Comparison of ENCODE assay signal across 22 mouse cellular contexts in the genomic region with DNA sequence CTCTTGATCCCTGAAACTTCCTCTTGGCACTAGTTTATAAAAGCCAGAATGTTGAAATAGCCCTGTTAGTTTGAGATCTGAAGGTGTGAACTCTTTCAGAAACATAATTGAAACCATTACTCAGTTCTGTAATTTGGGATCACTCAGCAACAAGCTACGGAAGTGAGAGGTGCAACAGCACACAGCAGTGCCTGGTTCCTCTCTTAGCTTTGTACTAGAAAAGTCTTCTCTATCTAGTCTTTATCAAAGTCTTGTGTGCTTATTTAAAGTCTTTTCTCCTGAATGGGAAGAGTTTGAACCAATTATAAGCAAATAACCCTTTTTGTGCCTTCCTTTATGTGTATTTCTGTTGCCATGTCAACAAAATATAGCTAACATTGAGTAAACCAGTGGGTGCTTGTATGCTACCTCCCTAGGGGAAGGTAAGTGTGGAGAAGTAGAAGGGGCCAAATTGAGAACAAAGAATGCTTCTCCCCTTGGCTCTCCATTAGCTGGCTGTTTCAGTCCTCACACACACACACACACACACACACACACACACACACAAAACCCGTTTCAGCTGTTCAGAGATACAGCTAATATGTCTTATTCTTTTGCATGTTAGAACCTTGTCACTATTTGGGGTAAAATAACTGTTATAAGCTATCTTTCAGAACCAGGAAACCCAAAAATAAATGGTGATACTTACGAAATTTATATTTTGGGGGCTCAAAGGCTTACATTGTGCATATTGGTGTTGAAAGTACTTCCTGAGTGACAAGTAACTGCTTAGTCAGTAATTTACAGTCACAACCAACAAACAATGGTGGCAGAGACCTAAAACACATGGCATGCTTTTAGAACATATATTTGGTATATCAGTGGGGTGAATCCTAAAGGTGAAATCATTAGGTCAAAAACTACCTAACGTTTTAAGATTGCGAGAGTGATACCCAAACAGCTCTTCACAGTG. TPM values are rescaled to one million over a fixed set of nuclear protein-coding genes. Genes with fewer than 3 reads are reported as not detected.
DNase-seq lines count a peak whose midpoint lies in the region; ATAC-seq and TF ChIP-seq lines count a peak whose summit lies in the region.
"Had no signal": no experiment of that assay in that cellular context is flagged by ENCODE, and none has a peak within 500 bp of the region (broad histone marks: within the 10 kb centered on the region; RNA-seq: fewer than 3 reads in every experiment).

No protein-coding gene starts in this region.

- DNase-seq in lung, postnatal 0 days (ENCODE audit: low spot score) = peak; percentile 69
- no peak for DNase-seq in lung, postnatal 14 days
- DNase-seq in CD4-positive helper T cell, adult 2 months (ENCODE audit: low read depth, low spot score) = peak; percentile 40
- DNase-seq in thymus, postnatal 4 days = no peak
- no peak for DNase-seq in layer of hippocampus, adult 18-20 months (ENCODE audit: low spot score in 2 of 2)
- DNase-seq in left cerebral cortex, postnatal 25 days (ENCODE audit: low spot score in 2 of 2) = no peak
- DNase-seq: adrenal gland, postnatal 36 days; cerebellum, adult 9-10 months; gastrocnemius, postnatal 14 days; heart, adult 2 months; heart, postnatal 36 days; lung, postnatal 10 days; thymus, postnatal 25 days had no signal

- no peak overlapping the region for H3K4me2 ChIP-seq in lung, postnatal 0 days (replicated peaks; ENCODE audit: low read depth, low read length)
- H3K4me2 ChIP-seq: embryonic facial prominence, embryonic 12.5 days; forebrain, embryonic 15.5 days; midbrain, embryonic 12.5 days; neural tube, embryonic 15.5 days had no signal

- no peak overlapping the region for H3K9ac ChIP-seq in lung, postnatal 0 days (replicated peaks; ENCODE audit: low read depth)
- H3K9ac ChIP-seq: embryonic facial prominence, embryonic 12.5 days; forebrain, embryonic 15.5 days; midbrain, embryonic 12.5 days; neural tube, embryonic 15.5 days had no signal

- intact Hi-C loops in left cerebral cortex, postnatal 25 days (cut with DNase I) = no loop called here

- ATAC-seq in lung, postnatal 0 days = peak; percentile 48
- ATAC-seq in common myeloid progenitor, adult 5-6 weeks (replicated peaks; ENCODE audit: low read depth, poor library complexity, severe bottlenecking) = peak; percentile 64
- peak; percentile 85 for ATAC-seq in monocyte, adult 5-6 weeks (replicated peaks; ENCODE audit: insufficient number of reproducible peaks, low FRiP score, low TSS enrichment, poor library complexity, severe bottlenecking)
- ATAC-seq: forebrain, embryonic 15.5 days; hindbrain, embryonic 16.5 days had no signal

- H3K27me3 ChIP-seq in lung, postnatal 0 days (replicated peaks; ENCODE audit: insufficient read depth, low read length) = no peaks in the 10 kb centered on the region
- H3K27me3 ChIP-seq: embryonic facial prominence, embryonic 12.5 days; forebrain, embryonic 15.5 days; midbrain, embryonic 12.5 days; neural tube, embryonic 15.5 days had no signal

- no peaks in the 10 kb centered on the region for H3K4me1 ChIP-seq in lung, postnatal 0 days (ENCODE audit: insufficient read depth, low read depth, low read length)
- H3K4me1 ChIP-seq: embryonic facial prominence, embryonic 12.5 days; forebrain, embryonic 15.5 days; midbrain, embryonic 12.5 days; neural tube, embryonic 15.5 days had no signal

- H3K36me3 ChIP-seq in lung, postnatal 0 days (ENCODE audit: insufficient read depth, low read length) = no peaks in the 10 kb centered on the region
- H3K36me3 ChIP-seq: embryonic facial prominence, embryonic 12.5 days; forebrain, embryonic 15.5 days; midbrain, embryonic 12.5 days; neural tube, embryonic 15.5 days had no signal

- WGBS in lung, postnatal 0 days = 65% methylated on average over 5 of the region's 5 CpGs

- no peak for TF ChIP-seq CTCF in lung, postnatal 0 days (IDR thresholded peaks at IDR 0.05)

- no peak overlapping the region for H3K27ac ChIP-seq in lung, postnatal 0 days (ENCODE audit: low read length)
- H3K27ac ChIP-seq: embryonic facial prominence, embryonic 12.5 days; forebrain, embryonic 15.5 days; heart, adult 2 months; midbrain, embryonic 12.5 days; neural tube, embryonic 15.5 days had no signal

- H3K4me3 ChIP-seq in lung, postnatal 0 days (ENCODE audit: low read depth, low read length) = no peak overlapping the region
- H3K4me3 ChIP-seq: embryonic facial prominence, embryonic 12.5 days; erythroblast, embryonic 14.5 days; forebrain, embryonic 15.5 days; heart, adult 2 months; midbrain, embryonic 12.5 days; myocyte; neural tube, embryonic 15.5 days had no signal

- H3K9me3 ChIP-seq in lung, postnatal 0 days (ENCODE audit: low read length) = no peaks in the 10 kb centered on the region
- H3K9me3 ChIP-seq: embryonic facial prominence, embryonic 12.5 days; forebrain, embryonic 15.5 days; midbrain, embryonic 12.5 days; neural tube, embryonic 15.5 days had no signal

- TF ChIP-seq EP300 in lung, postnatal 0 days (IDR thresholded peaks at IDR 0.05) = no peak

RNA-seq across cellular contexts. Expression of a gene that starts 59.8 kb away (rescaled TPM):
- 11.8 and 17.1 TPM in 2 replicates for polyA plus RNA-seq in lung, postnatal 0 days (2015; fragmentation: Nextera tagmentation; extraction: Ambion mirVana)
- total RNA-seq in common myeloid progenitor, adult 5-6 weeks (2017) = 24.1 and 25.4 TPM in 2 replicates
- 43.7 to 58.4 TPM (median 52.8 TPM) in 3 replicates for total RNA-seq in monocyte, adult 5-6 weeks (2017)
- 100 to 1,000 TPM; 231 to 237 TPM for total RNA-seq in layer of hippocampus, adult 18-20 months (2021)
- 100 to 1,000 TPM; 114 to 137 TPM for total RNA-seq in left cerebral cortex, postnatal 25 days (2021)

Comparison
In these comparisons a context has a peak if more than half of its experiments do, and no peak if none do; other contexts are left out.
1. DNase-seq: peak in lung, postnatal 0 days (single experiment) and CD4-positive helper T cell, adult 2 months (single experiment); none in lung, postnatal 14 days (single experiment), thymus, postnatal 4 days (single experiment), layer of hippocampus, adult 18-20 months (0 of 2) and left cerebral cortex, postnatal 25 days (0 of 2).
2. Peak in every context shown above with its lines, with median percentiles within 50 percentile points of each other: ATAC-seq.